Mouse (Mus musculus) thymus, adult 2 months (tissue): ENCODE results near the gene Tspan9.

Experiments used
- CTCF ChIP-seq: fragments of 200-500 bp; IDR thresholded peaks from 2 replicates; pipeline ENCODE4 v1.5.1; 2012; ENCODE audit warnings: mild to moderate bottlenecking, control low read depth, low read length, moderate library complexity, borderline replicate concordance; ENCODE audit not compliant: control insufficient read depth, poor library complexity, insufficient read depth; ENCODE audit errors: extremely low read depth
- POLR2A ChIP-seq: fragments of 200-500 bp; IDR thresholded peaks from 2 replicates; pipeline ENCODE4 v1.6.1; 2012; ENCODE audit warnings: mild to moderate bottlenecking, low read length, control low read depth, moderate library complexity; ENCODE audit not compliant: control insufficient read depth, poor library complexity, insufficient read depth; ENCODE audit errors: extremely low read depth

GRCm38 (mm10) chr6:128053000-128053732 lies 90.2 kb downstream of the Tspan9 start:
- TF ChIP-seq CTCF (no peak), POLR2A (no peak)
